Comparison of ENCODE assay signal across 20 mouse cellular contexts in the genomic region with DNA sequence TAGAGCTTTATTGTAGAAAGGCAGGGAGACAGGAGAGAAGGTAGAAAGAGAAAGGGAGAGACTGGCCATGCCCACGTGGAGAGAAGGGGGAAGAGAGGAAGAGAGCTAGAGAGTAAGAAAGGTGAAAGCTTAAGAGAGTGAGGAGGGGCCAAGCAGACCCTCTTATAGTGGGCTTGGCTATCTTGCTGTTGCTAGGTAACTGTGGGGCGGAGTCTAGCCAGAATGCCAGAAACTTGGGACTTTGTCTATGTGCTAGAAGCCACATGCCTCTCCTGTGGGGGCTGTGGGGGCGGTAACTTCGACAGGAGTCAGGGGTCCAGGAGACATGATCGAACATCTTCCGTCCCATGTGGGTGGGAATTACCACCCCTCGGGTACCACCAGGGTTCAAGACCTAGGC. TPM values are rescaled to one million over a fixed set of nuclear protein-coding genes. Genes with fewer than 3 reads are reported as not detected.
DNase-seq lines count a peak whose midpoint lies in the region; ATAC-seq and TF ChIP-seq lines count a peak whose summit lies in the region.
"Had no signal": no experiment of that assay in that cellular context is flagged by ENCODE, and none has a peak within 500 bp of the region (broad histone marks: within the 10 kb centered on the region; RNA-seq: fewer than 3 reads in every experiment).

No protein-coding gene starts in this region.

- no peak overlapping the region for H3K4me3 ChIP-seq in lung, embryonic 15.5 days
- H3K4me3 ChIP-seq in intestine, postnatal 0 days (ENCODE audit: low read depth, low read length): no peak overlapping the region
- no peak overlapping the region for H3K4me3 ChIP-seq in gastrocnemius, adult 2 months
- H3K4me3 ChIP-seq: heart, embryonic 10.5 days; kidney, embryonic 15.5 days; midbrain, embryonic 13.5 days; neural tube, embryonic 13.5 days had no signal

- no peaks in the 10 kb centered on the region for H3K27me3 ChIP-seq in lung, embryonic 15.5 days
- no peaks in the 10 kb centered on the region for H3K27me3 ChIP-seq in intestine, postnatal 0 days (replicated peaks; ENCODE audit: control insufficient read depth, insufficient read depth, low read length)
- H3K27me3 ChIP-seq: kidney, embryonic 15.5 days; midbrain, embryonic 13.5 days; neural tube, embryonic 13.5 days had no signal

- no peak overlapping the region for H3K4me2 ChIP-seq in lung, embryonic 15.5 days
- no peak overlapping the region for H3K4me2 ChIP-seq in intestine, postnatal 0 days (replicated peaks; ENCODE audit: low read depth)
- H3K4me2 ChIP-seq: midbrain, embryonic 13.5 days; neural tube, embryonic 13.5 days had no signal

- no peaks in the 10 kb centered on the region for H3K36me3 ChIP-seq in lung, embryonic 15.5 days
- no peaks in the 10 kb centered on the region for H3K36me3 ChIP-seq in intestine, postnatal 0 days (ENCODE audit: control insufficient read depth, insufficient read depth)
- H3K36me3 ChIP-seq: heart, embryonic 10.5 days; kidney, embryonic 15.5 days; midbrain, embryonic 13.5 days; neural tube, embryonic 13.5 days had no signal

- H3K27ac ChIP-seq in lung, embryonic 15.5 days: peak overlapping the region; percentile 31
- peak overlapping the region; percentile 17; the same call in 1 of the 2 replicates for H3K27ac ChIP-seq in intestine, postnatal 0 days (ENCODE audit: low read depth, low read length)
- no peak overlapping the region for H3K27ac ChIP-seq in gastrocnemius, adult 2 months
- H3K27ac ChIP-seq: heart, embryonic 10.5 days; midbrain, embryonic 13.5 days; neural tube, embryonic 13.5 days had no signal

- no peak for TF ChIP-seq CTCF in intestine, postnatal 0 days (IDR thresholded peaks at IDR 0.05; ENCODE audit: low read depth)
- no peak for TF ChIP-seq CTCF in gastrocnemius, adult 2 months (IDR thresholded peaks at IDR 0.05)

- DNase-seq in embryo, embryonic 10 days (ENCODE audit: low spot score): peak; percentile 11
- no peak for DNase-seq in embryo, embryonic 9.5 days (ENCODE audit: extremely low spot score)
- DNase-seq in lung, adult 18-20 months: no peak
- DNase-seq in thymus, postnatal 14 days: no peak
- no peak for DNase-seq in neural tube, embryonic 10.5 days (ENCODE audit: extremely low spot score, low spot score)
- no peak for DNase-seq in gastrocnemius, adult 2 months
- DNase-seq: cerebellum, adult 18-20 months; cerebellum, postnatal 25 days; forebrain, postnatal 0 days; right cerebral cortex, adult 18-20 months had no signal

- H3K4me1 ChIP-seq in lung, embryonic 15.5 days: peaks cover 10% of the 10 kb centered on the region
- H3K4me1 ChIP-seq in intestine, postnatal 0 days (replicated peaks; ENCODE audit: control insufficient read depth, insufficient read depth, low read length): peaks cover 14% of the 10 kb centered on the region; the same call in 1 of the 2 replicates
- H3K4me1 ChIP-seq: neural tube, embryonic 13.5 days had no signal

- no peaks in the 10 kb centered on the region for H3K9me3 ChIP-seq in lung, embryonic 15.5 days
- no peaks in the 10 kb centered on the region for H3K9me3 ChIP-seq in intestine, postnatal 0 days (ENCODE audit: control insufficient read depth)
- H3K9me3 ChIP-seq: G1E; heart, embryonic 10.5 days; kidney, embryonic 15.5 days; midbrain, embryonic 13.5 days; neural tube, embryonic 13.5 days had no signal

- no peak for ATAC-seq in lung, embryonic 15.5 days (ENCODE audit: borderline replicate concordance, extremely low read depth, low FRiP score, low TSS enrichment)
- ATAC-seq in intestine, postnatal 0 days: no peak
- ATAC-seq: forebrain, postnatal 0 days; midbrain, embryonic 13.5 days had no signal

- intact Hi-C loops in gastrocnemius, adult 2 months (cut with DNase I): no loop called here

- no peak overlapping the region for H3K9ac ChIP-seq in lung, embryonic 15.5 days
- H3K9ac ChIP-seq in intestine, postnatal 0 days (ENCODE audit: low read depth, low read length): no peak overlapping the region
- H3K9ac ChIP-seq: forebrain, postnatal 0 days; kidney, embryonic 15.5 days; midbrain, embryonic 13.5 days; neural tube, embryonic 13.5 days had no signal

- 26% methylated on average over 7 of the region's 7 CpGs for WGBS in lung, embryonic 15.5 days
- 13% methylated on average over 7 of the region's 7 CpGs for WGBS in intestine, postnatal 0 days

RNA-seq across cellular contexts. Expression of gene Pttg1ip, which starts 12.0 kb away (rescaled TPM):
- polyA plus RNA-seq in lung, embryonic 15.5 days (2015; fragmentation: Nextera tagmentation; extraction: Ambion mirVana): 118 and 122 TPM in 2 replicates
- polyA plus RNA-seq in intestine, postnatal 0 days (2015; fragmentation: Nextera tagmentation; extraction: Ambion mirVana): 200 and 201 TPM in 2 replicates
- 10 to 100 TPM; 30.5 to 36.5 TPM for total RNA-seq in gastrocnemius, adult 2 months (2021)

RNA-seq across cellular contexts. Expression of gene Sumo3, which starts 36.4 kb away (rescaled TPM):
- 350 and 361 TPM in 2 replicates for polyA plus RNA-seq in lung, embryonic 15.5 days (2015; fragmentation: Nextera tagmentation; extraction: Ambion mirVana)
- polyA plus RNA-seq in intestine, postnatal 0 days (2015; fragmentation: Nextera tagmentation; extraction: Ambion mirVana): 256 and 269 TPM in 2 replicates
- total RNA-seq in gastrocnemius, adult 2 months (2021): 10 to 100 TPM; 43.5 to 44.5 TPM

RNA-seq across cellular contexts. Expression of gene Gm49325, which starts 36.5 kb away (rescaled TPM):
- 0.99 and 1.9 TPM in 2 replicates for polyA plus RNA-seq in lung, embryonic 15.5 days (2015; fragmentation: Nextera tagmentation; extraction: Ambion mirVana)
- polyA plus RNA-seq in intestine, postnatal 0 days (2015; fragmentation: Nextera tagmentation; extraction: Ambion mirVana): 18.9 TPM in 2 replicates
- 1 to 10 TPM; 8.4 to 8.6 TPM for total RNA-seq in gastrocnemius, adult 2 months (2021)
- total RNA-seq: forebrain, postnatal 0 days; G1E had no signal
- polyA plus RNA-seq: G1E; hindbrain, embryonic 11.5 days; large intestine, adult 2 months; liver, embryonic 16.5 days had no signal

RNA-seq across cellular contexts. Expression of gene Itgb2, which starts 39.4 kb away (rescaled TPM):
- polyA plus RNA-seq in lung, embryonic 15.5 days (2015; fragmentation: Nextera tagmentation; extraction: Ambion mirVana): 3.7 and 5.3 TPM in 2 replicates
- 1.7 and 2.1 TPM in 2 replicates for polyA plus RNA-seq in intestine, postnatal 0 days (2015; fragmentation: Nextera tagmentation; extraction: Ambion mirVana)
- total RNA-seq in gastrocnemius, adult 2 months (2021): 1 to 10 TPM in 1 of 2 experiments, under 1 TPM in 1; 0.92 to 1.8 TPM

RNA-seq across cellular contexts. Expression of gene Ube2g2, which starts 52.6 kb away (rescaled TPM):
- 73.8 and 74.3 TPM in 2 replicates for polyA plus RNA-seq in lung, embryonic 15.5 days (2015; fragmentation: Nextera tagmentation; extraction: Ambion mirVana)
- 36.4 and 37.8 TPM in 2 replicates for polyA plus RNA-seq in intestine, postnatal 0 days (2015; fragmentation: Nextera tagmentation; extraction: Ambion mirVana)
- 10 to 100 TPM; 95.4 to 100.0 TPM for total RNA-seq in gastrocnemius, adult 2 months (2021)
